Mouse (Mus musculus) neural tube, embryonic 11.5 days (tissue): ENCODE results near the gene Gm21985. TPM values are rescaled to one million over a fixed set of nuclear protein-coding genes. Genes with fewer than 3 reads are reported as not detected.
"Not testable (repeated sequence)": the region's sequence is repeated elsewhere in the genome, so short reads cannot be mapped to it uniquely, and the experiment has no call there.

Experiments
- ATAC-seq: fragments of 200-750 bp; cut with Nextera tagmentation; 2 replicates; pipeline ENCODE4 v1.8.0; 2017; ENCODE audit warnings: moderate number of reproducible peaks, mild to moderate bottlenecking, moderate TSS enrichment, moderate library complexity; ENCODE audit not compliant: insufficient read depth, low FRiP score, low TSS enrichment
- DNase-seq: peaks from one replicate; pipeline ENCODE4 v3.0.0-alpha.2; 2015; ENCODE audit warnings: low spot score
- H3K27ac ChIP-seq: fragments of 300-500 bp; sonication (generic); 2 replicates; pipeline ENCODE4 v1.5.1; 2014; ENCODE audit warnings: low read depth, mild to moderate bottlenecking, low read length
- H3K27me3 ChIP-seq: fragments of 300-500 bp; sonication (generic); 2 replicates; pipeline ENCODE4 v1.6.1; 2014; ENCODE audit warnings: mild to moderate bottlenecking, low read length, mixed read lengths; ENCODE audit not compliant: control insufficient read depth, insufficient read depth
- H3K36me3 ChIP-seq: fragments of 300-500 bp; sonication (generic); 2 replicates; pipeline ENCODE4 v1.6.1; 2014; ENCODE audit warnings: mild to moderate bottlenecking, low read length, moderate library complexity, mixed read lengths; ENCODE audit not compliant: control insufficient read depth, insufficient read depth
- H3K4me1 ChIP-seq: fragments of 300-500 bp; sonication (generic); 2 replicates; pipeline ENCODE4 v1.6.1; 2014; ENCODE audit warnings: low read length, mixed read lengths; ENCODE audit not compliant: control insufficient read depth, insufficient read depth
- H3K4me2 ChIP-seq: fragments of 300-500 bp; sonication (generic); 2 replicates; pipeline ENCODE4 v1.6.1; 2014; ENCODE audit warnings: low read depth, mild to moderate bottlenecking, moderate library complexity
- H3K4me3 ChIP-seq: fragments of 300-500 bp; sonication (generic); 2 replicates; pipeline ENCODE4 v1.5.1; 2014; ENCODE audit warnings: low read depth, low read length
- H3K9ac ChIP-seq: fragments of 300-500 bp; sonication (generic); 2 replicates; pipeline ENCODE4 v1.6.1; 2014; ENCODE audit warnings: mild to moderate bottlenecking, low read length
- H3K9me3 ChIP-seq: fragments of 300-500 bp; sonication (generic); 2 replicates; pipeline ENCODE4 v1.6.1; 2016; ENCODE audit warnings: low read length; ENCODE audit not compliant: control insufficient read depth
- WGBS: fragments of 180-500 bp; shearing (Covaris S2); extraction: QIAGEN DNeasy Blood & Tissue Kit; methylation state at CpG from one replicate; pipeline ENCODE4 v1.1.7; 2014; 5-methylcytosine and 5-hydroxymethylcytosine counted together
- polyA plus RNA-seq: library from polyadenylated mRNA; unstranded; fragments of >200 nt; fragmentation: Nextera tagmentation; extraction: Ambion mirVana; gene quantifications from 2 replicates; pipeline ENCODE4 v1.2.1, GENCODE M21; 2014

Gene Gm21985
- polyA plus RNA-seq, 1 experiment from 2014 or later: not detected

GRCm38 (mm10) chr2:112429665-112430064 is 163.6 kb downstream of the Gm21985 start:
- WGBS: 90% methylated on average over 4 of the region's 4 CpGs
- no peak overlapping the region for H3K4me3 ChIP-seq
- no peak for DNase-seq
- no peak overlapping the region for H3K4me2 ChIP-seq
- no peaks in the 10 kb centered on the region for H3K9me3 ChIP-seq
- no peaks in the 10 kb centered on the region for H3K4me1 ChIP-seq
- H3K9ac ChIP-seq: no peak overlapping the region
- no peak for ATAC-seq
- H3K27ac ChIP-seq: no peak overlapping the region
- H3K36me3 ChIP-seq: no peaks in the 10 kb centered on the region
- no peaks in the 10 kb centered on the region for H3K27me3 ChIP-seq

- no peaks in the 10 kb centered on the region for H3K27me3 ChIP-seq
- H3K9ac ChIP-seq: no peak overlapping the region
- H3K27ac ChIP-seq: no peak overlapping the region
- ATAC-seq (no peak), DNase-seq (no peak)
- no peak overlapping the region for H3K4me3 ChIP-seq
- H3K4me1 ChIP-seq: no peaks in the 10 kb centered on the region
- H3K9me3 ChIP-seq: no peaks in the 10 kb centered on the region
- 86% methylated on average over 5 of the region's 5 CpGs for WGBS
- no peaks in the 10 kb centered on the region for H3K36me3 ChIP-seq
- no peak overlapping the region for H3K4me2 ChIP-seq
Measured at GRCm38 (mm10) chr2:112430403-112430802, 164.3 kb downstream of the Gm21985 start.

GRCm38 (mm10) chr2:112432523-112432922 is 166.4 kb downstream of the Gm21985 start:
- DNase-seq (no peak), ATAC-seq (no peak)
- Histone ChIP-seq H3K4me2 (no peak overlapping the region), H3K27me3 (no peaks in the 10 kb centered on the region), H3K9me3 (no peaks in the 10 kb centered on the region), H3K4me3 (no peak overlapping the region), H3K36me3 (no peaks in the 10 kb centered on the region), H3K27ac (no peak overlapping the region), H3K4me1 (no peaks in the 10 kb centered on the region), H3K9ac (no peak overlapping the region)
- WGBS: 87% methylated on average over 2 of the region's 2 CpGs

GRCm38 (mm10) chr2:112433359-112433758 is 167.2 kb downstream of the Gm21985 start:
- Histone ChIP-seq H3K27me3 (no peaks in the 10 kb centered on the region), H3K4me2 (no peak overlapping the region), H3K27ac (no peak overlapping the region), H3K4me1 (no peaks in the 10 kb centered on the region), H3K4me3 (no peak overlapping the region), H3K9me3 (no peaks in the 10 kb centered on the region), H3K36me3 (no peaks in the 10 kb centered on the region), H3K9ac (no peak overlapping the region)
- WGBS: 96% methylated on average over 2 of the region's 2 CpGs
- ATAC-seq (no peak), DNase-seq (no peak)

- Histone ChIP-seq H3K36me3 (no peaks in the 10 kb centered on the region), H3K9ac (no peak overlapping the region), H3K9me3 (no peaks in the 10 kb centered on the region), H3K4me1 (no peaks in the 10 kb centered on the region), H3K27me3 (no peaks in the 10 kb centered on the region), H3K4me2 (no peak overlapping the region), H3K27ac (no peak overlapping the region), H3K4me3 (no peak overlapping the region)
- no peak for ATAC-seq
- DNase-seq: no peak
- WGBS: 82% methylated on average over 4 of the region's 4 CpGs
Measured at GRCm38 (mm10) chr2:112436292-112436691, 170.2 kb downstream of the Gm21985 start.

- DNase-seq: no peak
- H3K4me2 ChIP-seq: no peak overlapping the region
- 84% methylated on average over 2 of the region's 2 CpGs for WGBS
Measured at GRCm38 (mm10) chr2:112437589-112437988, 171.5 kb downstream of the Gm21985 start.

GRCm38 (mm10) chr2:112443491-112443890 is 177.4 kb downstream of the Gm21985 start:
- Histone ChIP-seq H3K4me3 (no peak overlapping the region), H3K27ac (no peak overlapping the region), H3K4me2 (no peak overlapping the region), H3K9me3 (no peaks in the 10 kb centered on the region), H3K36me3 (no peaks in the 10 kb centered on the region), H3K4me1 (no peaks in the 10 kb centered on the region), H3K27me3 (no peaks in the 10 kb centered on the region), H3K9ac (no peak overlapping the region)
- DNase-seq (no peak), ATAC-seq (no peak)
- WGBS: 78% methylated on average over 2 of the region's 2 CpGs

More at GRCm38 (mm10) chr2:112437589-112437988, 171.5 kb downstream of the Gm21985 start:
- H3K4me3 ChIP-seq: no peak overlapping the region
- H3K9ac ChIP-seq: no peak overlapping the region
- no peaks in the 10 kb centered on the region for H3K4me1 ChIP-seq
- H3K27ac ChIP-seq: no peak overlapping the region
- no peaks in the 10 kb centered on the region for H3K9me3 ChIP-seq
- no peaks in the 10 kb centered on the region for H3K36me3 ChIP-seq
- H3K27me3 ChIP-seq: no peaks in the 10 kb centered on the region
- no peak for ATAC-seq

GRCm38 (mm10) chr2:112445511-112445910 is 179.4 kb downstream of the Gm21985 start:
- no peaks in the 10 kb centered on the region for H3K4me1 ChIP-seq
- no peak overlapping the region for H3K9ac ChIP-seq
- H3K4me2 ChIP-seq: no peak overlapping the region
- H3K36me3 ChIP-seq: no peaks in the 10 kb centered on the region
- H3K27me3 ChIP-seq: no peaks in the 10 kb centered on the region
- DNase-seq (no peak), ATAC-seq (no peak)
- no peaks in the 10 kb centered on the region for H3K9me3 ChIP-seq
- H3K4me3 ChIP-seq: no peak overlapping the region
- no peak overlapping the region for H3K27ac ChIP-seq

- not testable (repeated sequence) for H3K4me3 ChIP-seq, H3K4me2 ChIP-seq, H3K9me3 ChIP-seq, H3K27ac ChIP-seq, H3K27me3 ChIP-seq, DNase-seq, H3K9ac ChIP-seq, H3K36me3 ChIP-seq, ATAC-seq, H3K4me1 ChIP-seq
- 78% methylated on average over 4 of the region's 4 CpGs for WGBS
Measured at GRCm38 (mm10) chr2:112448046-112448445, 181.9 kb downstream of the Gm21985 start.
